Mouse (Mus musculus) layer of hippocampus, postnatal 14 days (tissue): ENCODE data around the gene Tenm3. TPM values are rescaled to one million over a fixed set of nuclear protein-coding genes. Genes with fewer than 3 reads are reported as not detected.

Experiments
- DNase-seq, 2 experiments: peaks; one replicate each; pipeline ENCODE4 v3.0.0; 2021 to 2022; ENCODE audit warnings: low spot score in 2 of 2, mixed read lengths in 1 of 2
- total RNA-seq, 2 experiments: library from RNA; stranded (reverse); gene quantifications; 2 replicates each; pipeline ENCODE4 v1.2.3; 2021

Tenm3 gene
- total RNA-seq, 2 experiments from 2014 or later: 79.8 to 101 TPM

- DNase-seq: no peak
Observed at GRCm38 (mm10) chr8:48742741-48743140, 101.0 kb downstream of the Tenm3 start.

GRCm38 (mm10) chr8:48740951-48741350, 102.8 kb downstream of the Tenm3 start:
- peak in 1 of 2 experiments; percentile 12 for DNase-seq

GRCm38 (mm10) chr8:48740147-48740881, 103.4 kb downstream of the Tenm3 start:
- DNase-seq: peak; percentile 12 to 26

- no peak for DNase-seq
Observed at GRCm38 (mm10) chr8:48733731-48734130, 110.0 kb downstream of the Tenm3 start.

- DNase-seq: no peak
Observed at GRCm38 (mm10) chr8:48733057-48733456, 110.7 kb downstream of the Tenm3 start.

- DNase-seq: no peak
Observed at GRCm38 (mm10) chr8:48730701-48731100, 113.0 kb downstream of the Tenm3 start.

GRCm38 (mm10) chr8:48728833-48729690, 114.7 kb downstream of the Tenm3 start:
- DNase-seq: no peak

GRCm38 (mm10) chr8:48728006-48728405, 115.7 kb downstream of the Tenm3 start:
- no peak for DNase-seq

GRCm38 (mm10) chr8:48722744-48723143, 121.0 kb downstream of the Tenm3 start:
- DNase-seq: no peak

GRCm38 (mm10) chr8:48722318-48722717, 121.4 kb downstream of the Tenm3 start:
- DNase-seq: no peak

GRCm38 (mm10) chr8:48721376-48721775, 122.4 kb downstream of the Tenm3 start:
- DNase-seq: peak in 1 of 2 experiments; percentile 9

- no peak for DNase-seq
Observed at GRCm38 (mm10) chr8:48715616-48716015, 128.1 kb downstream of the Tenm3 start.

GRCm38 (mm10) chr8:48706666-48707065, 137.1 kb downstream of the Tenm3 start:
- no peak for DNase-seq

- DNase-seq: no peak
Observed at GRCm38 (mm10) chr8:48704885-48705515, 138.8 kb downstream of the Tenm3 start.

- no peak for DNase-seq
Observed at GRCm38 (mm10) chr8:48704485-48704884, 139.3 kb downstream of the Tenm3 start.

GRCm38 (mm10) chr8:48690665-48691395, 152.9 kb downstream of the Tenm3 start:
- peak; percentile 12 to 49 for DNase-seq

- no peak for DNase-seq
Observed at GRCm38 (mm10) chr8:48688706-48689105, 155.0 kb downstream of the Tenm3 start.

- DNase-seq: no peak
Observed at GRCm38 (mm10) chr8:48688188-48688587, 155.6 kb downstream of the Tenm3 start.

- DNase-seq: no peak
Observed at GRCm38 (mm10) chr8:48673476-48673875, 170.3 kb downstream of the Tenm3 start.

- DNase-seq: no peak
Observed at GRCm38 (mm10) chr8:48672471-48672870, 171.3 kb downstream of the Tenm3 start.

- no peak for DNase-seq
Observed at GRCm38 (mm10) chr8:48671318-48671717, 172.4 kb downstream of the Tenm3 start.
